Mouse (Mus musculus): ENCODE results near the gene Arf1.

Gene Arf1

GRCm38 (mm10) chr11:59228122-59228953, at the start of gene Arf1:
TSS of gene Arf1 (minus strand) at chr11:59228270.
- 5% methylated on average over 59 of the region's 59 CpGs for WGBS

GRCm38 (mm10) chr11:59276877-59277276, 48.8 kb upstream of the Arf1 start:
- 75% methylated on average over 2 of the region's 2 CpGs for WGBS

- 43% methylated on average over 3 of the region's 3 CpGs for WGBS
Measured at GRCm38 (mm10) chr11:59274184-59274583, 46.1 kb upstream of the Arf1 start.

- WGBS: 62% methylated on average over 6 of the region's 6 CpGs
Measured at GRCm38 (mm10) chr11:59266727-59267126, 38.7 kb upstream of the Arf1 start.

GRCm38 (mm10) chr11:59265154-59265813, 37.2 kb upstream of the Arf1 start:
- 81% methylated on average over 8 of the region's 8 CpGs for WGBS

GRCm38 (mm10) chr11:59264593-59264992, 36.5 kb upstream of the Arf1 start:
- 28% methylated on average over 8 of the region's 8 CpGs for WGBS

GRCm38 (mm10) chr11:59263870-59264563, 35.9 kb upstream of the Arf1 start:
- 2% methylated on average over 56 of the region's 56 CpGs for WGBS

- 87% methylated on average over 10 of the region's 10 CpGs for WGBS
Measured at GRCm38 (mm10) chr11:59260706-59261493, 32.8 kb upstream of the Arf1 start.

- WGBS: 92% methylated on average over 7 of the region's 7 CpGs
Measured at GRCm38 (mm10) chr11:59259647-59260046, 31.6 kb upstream of the Arf1 start.

GRCm38 (mm10) chr11:59248101-59248500, 20.0 kb upstream of the Arf1 start:
- 63% methylated on average over 10 of the region's 10 CpGs for WGBS

GRCm38 (mm10) chr11:59243856-59244255, 15.8 kb upstream of the Arf1 start:
- WGBS: 65% methylated on average over 6 of the region's 6 CpGs

GRCm38 (mm10) chr11:59241841-59242240, 13.8 kb upstream of the Arf1 start:
- WGBS: 55% methylated on average over 3 of the region's 3 CpGs

GRCm38 (mm10) chr11:59239796-59240195, 11.7 kb upstream of the Arf1 start:
- 79% methylated on average over 4 of the region's 4 CpGs for WGBS

GRCm38 (mm10) chr11:59239428-59239785, 11.3 kb upstream of the Arf1 start:
- WGBS: 64% methylated on average over 4 of the region's 4 CpGs

- WGBS: 15% methylated on average over 14 of the region's 15 CpGs
Measured at GRCm38 (mm10) chr11:59238525-59239427, 10.7 kb upstream of the Arf1 start.

- 72% methylated on average over 2 of the region's 2 CpGs for whole genome bisulfite sequencing
Measured at GRCm38 (mm10) chr11:59232797-59233196, 4.7 kb upstream of the Arf1 start.

- WGBS: 18% methylated on average over 7 of the region's 7 CpGs
Measured at GRCm38 (mm10) chr11:59230144-59230760, 2.2 kb upstream of the Arf1 start.

GRCm38 (mm10) chr11:59227604-59228121, 407 bp downstream of the Arf1 start:
- WGBS: 1% methylated on average over 51 of the region's 51 CpGs

GRCm38 (mm10) chr11:59226787-59227603, 1.1 kb downstream of the Arf1 start:
- WGBS: 2% methylated on average over 21 of the region's 21 CpGs

Data from cerebral cortex, adult 2 months (tissue).